Mouse (Mus musculus) liver, embryonic 14.5 days (tissue): ENCODE data around the gene Wdr48.

ENCODE experiments used
- CTCF ChIP-seq: IDR thresholded peaks from 2 replicates; pipeline ENCODE4 v1.5.1; 2016; ENCODE audit warnings: antibody characterized with exemption, low read depth, control low read depth
- EP300 ChIP-seq: IDR thresholded peaks from 2 replicates; pipeline ENCODE4 v1.6.1; 2016; ENCODE audit warnings: antibody characterized with exemption, low read depth

DNA sequence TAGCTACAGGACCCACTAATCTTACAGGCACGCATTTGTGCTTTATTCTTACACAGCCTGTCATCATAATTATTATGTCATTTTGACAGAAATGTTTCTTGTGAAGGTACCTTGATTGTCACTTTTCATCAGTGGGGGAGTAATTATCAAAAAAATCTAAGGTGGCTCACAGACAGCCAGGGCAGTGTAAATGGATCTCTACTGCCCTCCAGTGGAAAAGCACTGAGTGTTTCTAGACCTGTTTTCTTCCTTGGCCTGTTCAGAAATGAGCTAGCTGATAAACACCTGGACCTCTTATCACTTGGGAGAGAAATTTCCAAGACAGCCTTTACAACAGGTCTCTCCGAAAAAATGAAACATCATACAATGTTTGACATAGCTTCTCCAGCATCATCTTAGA, 4.0 kb upstream of the Wdr48 start:
- TF ChIP-seq CTCF, result peak; percentile 45; the same call in 1 of the 2 replicates
- TF ChIP-seq EP300, result peak; percentile 30; the same call in 1 of the 2 replicates
